Mouse (Mus musculus) embryonic facial prominence, embryonic 14.5 days (tissue): ENCODE data around the gene Filip1l. TPM values are rescaled to one million over a fixed set of nuclear protein-coding genes. Genes with fewer than 3 reads are reported as not detected.

Source experiments
- ATAC-seq: fragments of 200-750 bp; cut with Nextera tagmentation; 2 replicates; pipeline ENCODE4 v1.8.0; 2017; ENCODE audit warnings: low read depth, moderate number of reproducible peaks, moderate TSS enrichment
- DNase-seq: peaks from one replicate; pipeline ENCODE4 v3.0.0-alpha.2; 2015; ENCODE audit warnings: low spot score
- H3K27ac ChIP-seq: fragments of 300-500 bp; sonication (generic); replicated peaks from 2 replicates; pipeline ENCODE4 v1.5.1; 2014; ENCODE audit warnings: low read depth, mild to moderate bottlenecking, low read length, moderate library complexity
- H3K27me3 ChIP-seq: fragments of 300-500 bp; sonication (generic); replicated peaks from 2 replicates; pipeline ENCODE4 v1.6.1; 2014; ENCODE audit warnings: low read length; ENCODE audit not compliant: control insufficient read depth, insufficient read depth
- H3K36me3 ChIP-seq: fragments of 300-500 bp; sonication (generic); 2 replicates; pipeline ENCODE4 v1.6.1; 2014; ENCODE audit warnings: low read length, mixed read lengths; ENCODE audit not compliant: control insufficient read depth, insufficient read depth
- H3K4me1 ChIP-seq: fragments of 300-500 bp; sonication (generic); 2 replicates; pipeline ENCODE4 v1.6.1; 2014; ENCODE audit warnings: antibody characterized with exemption, low read length; ENCODE audit not compliant: control insufficient read depth, insufficient read depth
- H3K4me2 ChIP-seq: fragments of 300-500 bp; sonication (generic); 2 replicates; pipeline ENCODE4 v1.6.1; 2014; ENCODE audit warnings: low read depth, mild to moderate bottlenecking, low read length, moderate library complexity, mixed read lengths
- H3K4me3 ChIP-seq: fragments of 300-500 bp; sonication (generic); 2 replicates; pipeline ENCODE4 v1.5.1; 2014; ENCODE audit warnings: low read depth, mild to moderate bottlenecking, low read length
- H3K9ac ChIP-seq: fragments of 300-500 bp; sonication (generic); 2 replicates; pipeline ENCODE4 v1.6.1; 2014; ENCODE audit warnings: low read depth, mild to moderate bottlenecking, low read length, moderate library complexity, mixed read lengths
- H3K9me3 ChIP-seq: fragments of 300-500 bp; sonication (generic); 2 replicates; pipeline ENCODE4 v1.6.1; 2016; ENCODE audit warnings: low read length; ENCODE audit not compliant: control insufficient read depth
- WGBS: fragments of 180-500 bp; shearing (Covaris S2); extraction: QIAGEN DNeasy Blood & Tissue Kit; methylation state at CpG from one replicate; pipeline ENCODE4 v1.1.7; 2014; 5-methylcytosine and 5-hydroxymethylcytosine counted together
- polyA plus RNA-seq: library from polyadenylated mRNA; unstranded; fragments of >200 nt; fragmentation: Nextera tagmentation; extraction: Ambion mirVana; gene quantifications from 2 replicates; pipeline ENCODE4 v1.2.1, GENCODE M21; 2014

Gene Filip1l
- polyA plus RNA-seq, 1 experiment from 2014 or later, result 30.2 TPM

DNA sequence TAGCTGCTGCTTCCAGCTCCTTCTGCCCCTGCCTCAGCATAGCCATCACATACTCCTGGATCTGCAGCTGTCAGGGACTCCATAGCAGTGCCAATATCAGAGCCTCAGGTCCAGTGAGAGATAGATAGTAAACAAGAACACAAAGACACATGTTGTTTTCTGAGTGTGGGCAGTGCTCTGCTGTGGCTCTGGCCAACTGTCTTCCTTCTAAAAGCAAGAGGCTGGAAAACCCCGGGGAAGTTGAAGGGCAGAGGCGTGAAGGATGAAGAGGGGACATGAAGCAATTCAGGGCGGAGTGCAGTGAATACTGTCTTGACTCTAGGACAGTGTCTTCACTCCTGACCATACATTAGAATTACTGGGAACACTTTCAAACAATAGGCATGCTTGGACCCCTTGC, 102.7 kb downstream of the Filip1l start:
- H3K4me1 ChIP-seq, result peaks cover 9% of the 10 kb centered on the region; the same call in 1 of the 2 replicates
- no peak overlapping the region for H3K4me2 ChIP-seq
- DNase-seq, result no peak
- H3K27ac ChIP-seq, result no peak overlapping the region
- 77% methylated on average over 3 of the region's 3 CpGs for WGBS
- H3K4me3 ChIP-seq, result no peak overlapping the region
- no peaks in the 10 kb centered on the region for H3K27me3 ChIP-seq
- H3K9me3 ChIP-seq, result no peaks in the 10 kb centered on the region
- H3K9ac ChIP-seq, result no peak overlapping the region
- no peaks in the 10 kb centered on the region for H3K36me3 ChIP-seq
- ATAC-seq, result no peak

GRCm38 (mm10) chr16:57456003-57456402, 103.1 kb downstream of the Filip1l start:
- H3K27ac ChIP-seq, result no peak overlapping the region
- no peaks in the 10 kb centered on the region for H3K36me3 ChIP-seq
- no peak overlapping the region for H3K9ac ChIP-seq
- no peaks in the 10 kb centered on the region for H3K9me3 ChIP-seq
- 41% methylated on average over 2 of the region's 2 CpGs for WGBS
- no peak overlapping the region for H3K4me3 ChIP-seq
- ATAC-seq (no peak), DNase-seq (no peak)
- no peaks in the 10 kb centered on the region for H3K27me3 ChIP-seq
- H3K4me2 ChIP-seq, result no peak overlapping the region
- peaks cover 9% of the 10 kb centered on the region; the same call in 1 of the 2 replicates for H3K4me1 ChIP-seq

DNA sequence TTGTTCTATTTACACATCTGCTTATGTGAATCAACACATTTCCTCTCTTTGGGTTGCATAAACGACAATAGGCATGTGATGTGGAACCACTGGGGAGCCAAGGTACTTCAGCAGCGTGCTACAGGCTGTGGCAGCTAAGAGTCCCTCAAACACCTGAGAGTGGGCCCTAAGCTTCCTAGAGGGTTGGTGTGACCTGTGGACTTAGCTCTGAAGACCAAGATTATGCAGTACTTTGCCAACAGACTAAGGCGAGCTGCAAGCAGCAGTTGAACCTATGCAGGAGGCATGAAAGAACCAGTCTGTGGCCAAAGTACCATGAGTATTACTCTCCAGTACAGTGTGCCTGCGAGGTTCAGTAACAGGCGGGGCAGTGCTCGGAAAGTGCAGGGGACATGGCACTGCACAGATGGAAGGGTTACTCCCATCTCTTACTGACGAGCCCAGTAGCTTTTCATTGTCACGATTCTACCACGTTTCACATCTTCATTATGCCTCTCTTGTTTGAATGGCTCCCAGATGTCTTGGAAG, 112.6 kb downstream of the Filip1l start:
- Histone ChIP-seq H3K4me1 (no peaks in the 10 kb centered on the region), H3K4me2 (no peak overlapping the region), H3K27ac (no peak overlapping the region), H3K4me3 (no peak overlapping the region), H3K9me3 (no peaks in the 10 kb centered on the region), H3K27me3 (no peaks in the 10 kb centered on the region), H3K36me3 (no peaks in the 10 kb centered on the region), H3K9ac (no peak overlapping the region)
- DNase-seq, result no peak
- ATAC-seq, result no peak
- WGBS, result 76% methylated on average over 9 of the region's 9 CpGs

DNA sequence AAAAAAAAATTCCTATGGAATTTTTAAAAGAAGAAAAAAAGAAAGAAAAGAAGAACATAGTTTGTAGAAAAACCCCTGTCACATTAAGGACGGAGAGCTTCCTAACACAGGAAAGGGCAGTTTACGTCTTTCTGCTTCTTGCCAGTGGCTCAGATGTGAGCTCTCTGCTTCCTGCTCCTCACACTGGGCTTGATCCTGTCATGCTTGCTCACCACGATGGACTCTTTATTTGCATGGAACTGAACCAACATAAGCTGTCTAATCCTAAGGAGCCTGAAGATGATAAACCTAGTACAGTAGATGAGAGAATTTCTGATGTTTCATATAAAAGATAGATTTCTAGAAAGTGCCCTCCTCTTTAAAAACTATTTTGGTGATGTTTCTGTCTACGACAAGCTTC, 116.4 kb downstream of the Filip1l start:
- DNase-seq (no peak), ATAC-seq (no peak)
- H3K36me3 ChIP-seq, result no peaks in the 10 kb centered on the region
- WGBS, result 67% methylated on average over 4 of the region's 4 CpGs
- H3K4me3 ChIP-seq, result no peak overlapping the region
- no peak overlapping the region for H3K9ac ChIP-seq
- H3K4me2 ChIP-seq, result no peak overlapping the region
- H3K27ac ChIP-seq, result no peak overlapping the region
- H3K9me3 ChIP-seq, result no peaks in the 10 kb centered on the region
- no peaks in the 10 kb centered on the region for H3K27me3 ChIP-seq
- peaks cover 6% of the 10 kb centered on the region; the same call in 1 of the 2 replicates for H3K4me1 ChIP-seq

GRCm38 (mm10) chr16:57469869-57470268, 117.0 kb downstream of the Filip1l start:
- Histone ChIP-seq H3K27me3 (no peaks in the 10 kb centered on the region), H3K9me3 (no peaks in the 10 kb centered on the region), H3K4me2 (no peak overlapping the region), H3K36me3 (no peaks in the 10 kb centered on the region), H3K4me1 (peaks cover 6% of the 10 kb centered on the region; the same call in 1 of the 2 replicates), H3K27ac (no peak overlapping the region), H3K4me3 (no peak overlapping the region), H3K9ac (no peak overlapping the region)
- WGBS, result 66% methylated on average over 2 of the region's 2 CpGs
- no peak for ATAC-seq
- no peak for DNase-seq

- no peak overlapping the region for H3K4me2 ChIP-seq
- no peak overlapping the region for H3K9ac ChIP-seq
- H3K27ac ChIP-seq, result no peak overlapping the region
- no peaks in the 10 kb centered on the region for H3K9me3 ChIP-seq
- H3K4me3 ChIP-seq, result no peak overlapping the region
- WGBS, result 91% methylated on average over 12 of the region's 12 CpGs
- no peaks in the 10 kb centered on the region for H3K36me3 ChIP-seq
- no peak for DNase-seq
- H3K27me3 ChIP-seq, result no peaks in the 10 kb centered on the region
- no peak for ATAC-seq
- H3K4me1 ChIP-seq, result peaks cover 6% of the 10 kb centered on the region; the same call in 1 of the 2 replicates
These were observed 117.5 kb downstream of the Filip1l start for GRCm38 (mm10) chr16:57470286-57470830.

GRCm38 (mm10) chr16:57471071-57471470, 118.2 kb downstream of the Filip1l start:
- H3K4me2 ChIP-seq, result no peak overlapping the region
- H3K36me3 ChIP-seq, result no peaks in the 10 kb centered on the region
- H3K9ac ChIP-seq, result no peak overlapping the region
- ATAC-seq (no peak), DNase-seq (no peak)
- H3K27me3 ChIP-seq, result no peaks in the 10 kb centered on the region
- H3K4me3 ChIP-seq, result no peak overlapping the region
- peaks cover 6% of the 10 kb centered on the region; the same call in 1 of the 2 replicates for H3K4me1 ChIP-seq
- no peak overlapping the region for H3K27ac ChIP-seq
- no peaks in the 10 kb centered on the region for H3K9me3 ChIP-seq

DNA sequence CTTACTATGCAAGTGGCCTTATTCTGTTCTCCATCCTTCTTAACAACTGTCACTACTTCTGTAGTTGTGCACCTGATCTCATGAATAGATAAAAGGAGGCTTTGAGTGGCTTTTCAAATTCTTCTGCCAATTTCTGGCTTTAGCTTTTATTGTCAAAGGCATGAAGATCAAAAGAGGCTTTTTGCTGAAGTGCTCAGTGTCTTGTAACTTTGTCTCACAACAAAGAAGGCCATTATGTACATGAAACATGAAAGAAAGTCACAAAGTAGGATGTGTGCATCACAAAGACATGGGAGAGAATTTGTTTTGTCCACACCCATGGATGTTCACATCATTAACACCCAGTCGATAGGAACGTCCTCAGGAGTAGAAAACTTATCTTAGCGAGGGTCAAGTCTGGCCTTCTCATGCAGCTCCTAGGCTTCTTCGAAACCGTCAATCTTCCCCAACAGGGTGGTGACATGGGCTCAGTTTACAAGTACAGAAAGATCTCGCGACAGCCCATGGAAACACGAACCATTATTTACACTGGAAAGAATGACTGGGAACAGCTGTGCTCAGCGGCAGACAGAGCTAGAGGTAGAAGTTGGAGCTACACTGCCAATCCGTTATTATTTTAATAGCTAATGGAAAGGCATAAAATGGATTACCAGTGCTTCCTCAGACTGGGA, 120.7 kb downstream of the Filip1l start:
- Histone ChIP-seq H3K4me2 (0 out of 2 replicates have a peak overlapping the region, but pooled peaks have one; percentile 12), H3K4me3 (no peak overlapping the region), H3K27ac (0 out of 2 replicates have a peak overlapping the region, but pooled peaks have one; percentile 7), H3K36me3 (no peaks in the 10 kb centered on the region), H3K9me3 (peaks cover 5% of the 10 kb centered on the region; the same call in 1 of the 2 replicates), H3K9ac (no peak overlapping the region), H3K4me1 (peaks cover 6% of the 10 kb centered on the region; the same call in 1 of the 2 replicates), H3K27me3 (no peaks in the 10 kb centered on the region)
- DNase-seq (peak; percentile 68), ATAC-seq (peak; percentile 56; the same call in 1 of the 2 replicates)
- 28% methylated on average over 10 of the region's 10 CpGs for WGBS
